Mouse (Mus musculus) hindbrain, embryonic 16.5 days (tissue): ENCODE measurements around the gene Glipr2. TPM values are rescaled to one million over a fixed set of nuclear protein-coding genes. Genes with fewer than 3 reads are reported as not detected.

Experiments
- ATAC-seq: fragments of 200-750 bp; cut with Nextera tagmentation; 2 replicates; pipeline ENCODE4 v1.8.0; 2017; ENCODE audit warnings: moderate TSS enrichment, moderate library complexity
- H3K27ac ChIP-seq: fragments of 300-500 bp; sonication (generic); 2 replicates; pipeline ENCODE4 v1.5.1; 2014; ENCODE audit warnings: low read depth, mild to moderate bottlenecking, control low read depth, low read length, moderate library complexity
- H3K27me3 ChIP-seq: fragments of 300-500 bp; sonication (generic); replicated peaks from 2 replicates; pipeline ENCODE4 v1.6.1; 2014; ENCODE audit warnings: low read length; ENCODE audit not compliant: control insufficient read depth, insufficient read depth
- H3K36me3 ChIP-seq: fragments of 300-500 bp; sonication (generic); 2 replicates; pipeline ENCODE4 v1.6.1; 2014; ENCODE audit warnings: mild to moderate bottlenecking, low read length, moderate library complexity, mixed read lengths; ENCODE audit not compliant: control insufficient read depth, insufficient read depth
- H3K4me1 ChIP-seq: fragments of 300-500 bp; sonication (generic); 2 replicates; pipeline ENCODE4 v1.6.1; 2014; ENCODE audit warnings: low read depth, low read length; ENCODE audit not compliant: control insufficient read depth, insufficient read depth
- H3K4me2 ChIP-seq: fragments of 300-500 bp; sonication (generic); 2 replicates; pipeline ENCODE4 v1.6.1; 2014; ENCODE audit warnings: mild to moderate bottlenecking, low read length, control low read depth, moderate library complexity
- H3K4me3 ChIP-seq: fragments of 300-500 bp; sonication (generic); 2 replicates; pipeline ENCODE4 v1.5.1; 2014; ENCODE audit warnings: mild to moderate bottlenecking, low read length, control low read depth, moderate library complexity
- H3K9ac ChIP-seq: fragments of 300-500 bp; sonication (generic); 2 replicates; pipeline ENCODE4 v1.6.1; 2014; ENCODE audit warnings: low read depth, mild to moderate bottlenecking, control low read depth, low read length, moderate library complexity
- H3K9me3 ChIP-seq: fragments of 300-500 bp; sonication (generic); 2 replicates; pipeline ENCODE4 v1.6.1; 2014; ENCODE audit warnings: mild to moderate bottlenecking, low read length, moderate library complexity; ENCODE audit not compliant: control insufficient read depth
- WGBS: fragments of 180-500 bp; shearing (Covaris S2); extraction: QIAGEN DNeasy Blood & Tissue Kit; methylation state at CpG from one replicate; pipeline ENCODE4 v1.1.7; 2014; 5-methylcytosine and 5-hydroxymethylcytosine counted together
- polyA plus RNA-seq: library from polyadenylated mRNA; unstranded; fragments of >200 nt; fragmentation: Nextera tagmentation; extraction: Ambion mirVana; gene quantifications from 2 replicates; pipeline ENCODE4 v1.2.1, GENCODE M21; 2015

Glipr2 gene
- polyA plus RNA-seq = 32.5 and 39.4 TPM in 2 replicates

DNA sequence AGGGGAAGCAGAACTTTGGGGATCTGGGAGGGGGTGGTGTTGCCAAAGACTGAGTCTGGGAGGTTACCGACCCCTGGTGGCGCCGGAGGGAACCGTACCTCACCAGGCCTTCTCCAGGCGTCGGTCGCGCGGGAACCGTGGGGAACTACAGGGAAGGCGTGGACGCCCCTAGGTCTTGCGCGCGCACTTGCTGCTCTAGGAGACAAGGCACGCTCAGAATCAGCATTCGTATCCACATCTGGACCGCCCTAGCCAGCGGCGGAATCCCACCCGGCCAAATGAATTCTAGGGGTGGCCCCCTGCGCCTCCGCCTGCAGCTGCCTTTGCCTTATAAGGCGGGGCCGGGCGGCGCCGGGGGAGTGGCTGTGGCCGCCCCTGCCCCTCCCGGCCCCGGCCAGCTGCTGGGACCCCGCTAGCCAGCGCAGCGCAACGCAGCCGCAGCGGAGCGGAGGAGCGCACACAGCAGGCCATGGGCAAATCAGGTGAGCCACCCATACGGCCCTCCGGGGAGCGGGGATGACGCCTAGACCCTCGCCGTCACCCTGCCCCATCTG lies at the start of gene Glipr2:
Glipr2 (plus strand) TSS at position 110 of the 554 bp plus-strand sequence.
- WGBS = under 1% methylated on average over 45 of the region's 45 CpGs
- Histone ChIP-seq H3K9me3 (no peaks in the 10 kb centered on the region), H3K4me3 (peak within 1 kb of the TSS; percentile 63), H3K4me1 (peaks cover 12% of the 10 kb centered on the region), H3K27me3 (no peaks in the 10 kb centered on the region), H3K27ac (peak within 1 kb of the TSS; percentile 57), H3K36me3 (no peaks in the 10 kb centered on the region), H3K9ac (peak within 1 kb of the TSS; percentile 74), H3K4me2 (peak within 1 kb of the TSS; percentile 99)
- peak; percentile 89 for ATAC-seq

DNA sequence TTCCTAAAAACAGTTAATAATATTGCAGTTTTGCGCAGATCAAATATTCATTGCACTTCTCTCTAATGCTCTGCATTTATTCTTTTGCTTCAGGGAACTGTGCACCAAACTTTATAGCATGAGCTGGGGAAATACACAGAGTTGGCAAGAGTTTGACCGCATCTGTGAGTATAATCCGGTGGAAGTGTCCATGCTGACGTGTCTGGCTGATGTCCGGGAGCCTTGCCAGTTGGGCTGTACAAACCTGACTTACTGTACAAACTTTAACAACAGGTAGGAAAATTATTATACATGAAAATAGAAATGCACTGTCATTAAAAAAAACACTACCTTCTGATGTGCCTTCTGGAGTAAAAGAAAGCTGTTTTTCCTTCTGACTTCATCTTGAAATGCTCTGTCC lies 39.0 kb upstream of the Glipr2 start:
- Histone ChIP-seq H3K4me3 (no peak overlapping the region), H3K36me3 (peaks cover 2% of the 10 kb centered on the region; the same call in 1 of the 2 replicates), H3K27ac (no peak overlapping the region), H3K4me2 (no peak overlapping the region), H3K9me3 (no peaks in the 10 kb centered on the region), H3K27me3 (no peaks in the 10 kb centered on the region), H3K4me1 (no peaks in the 10 kb centered on the region), H3K9ac (no peak overlapping the region)
- 91% methylated on average over 5 of the region's 5 CpGs for WGBS
- no peak for ATAC-seq

- Histone ChIP-seq H3K9me3 (no peaks in the 10 kb centered on the region), H3K4me3 (no peak overlapping the region), H3K27ac (no peak overlapping the region), H3K36me3 (peaks cover 2% of the 10 kb centered on the region; the same call in 1 of the 2 replicates), H3K4me1 (no peaks in the 10 kb centered on the region), H3K9ac (no peak overlapping the region), H3K4me2 (no peak overlapping the region), H3K27me3 (no peaks in the 10 kb centered on the region)
- ATAC-seq = no peak
- 95% methylated on average over 1 of the region's 1 CpGs for WGBS
These were observed 36.6 kb upstream of the Glipr2 start for GRCm38 (mm10) chr4:43920602-43921001.

DNA sequence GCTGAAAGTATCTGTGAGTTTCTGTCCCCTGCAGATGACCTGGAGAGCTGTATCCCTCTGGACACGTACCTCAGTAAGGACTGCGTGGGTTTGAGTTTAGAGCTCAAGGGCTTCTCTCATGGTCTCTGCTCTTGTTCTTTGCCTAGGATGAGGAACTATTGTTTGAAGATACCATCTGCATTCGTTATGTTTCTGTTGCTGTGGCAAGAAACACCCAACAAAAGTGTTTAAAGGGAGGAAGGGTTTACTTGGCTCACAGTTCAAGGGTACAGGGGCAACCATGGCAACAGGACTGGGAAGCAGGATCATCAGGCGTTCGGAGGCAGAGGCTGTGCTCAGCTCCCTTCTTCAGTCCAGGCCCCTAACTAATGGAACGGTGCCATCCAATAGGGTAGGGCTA lies 32.1 kb upstream of the Glipr2 start:
- H3K27me3 ChIP-seq = no peaks in the 10 kb centered on the region
- no peak for ATAC-seq
- no peak overlapping the region for H3K27ac ChIP-seq
- no peaks in the 10 kb centered on the region for H3K4me1 ChIP-seq
- H3K9me3 ChIP-seq = no peaks in the 10 kb centered on the region
- no peak overlapping the region for H3K4me2 ChIP-seq
- peaks cover 17% of the 10 kb centered on the region for H3K36me3 ChIP-seq
- H3K9ac ChIP-seq = no peak overlapping the region
- 85% methylated on average over 6 of the region's 6 CpGs for WGBS
- no peak overlapping the region for H3K4me3 ChIP-seq

DNA sequence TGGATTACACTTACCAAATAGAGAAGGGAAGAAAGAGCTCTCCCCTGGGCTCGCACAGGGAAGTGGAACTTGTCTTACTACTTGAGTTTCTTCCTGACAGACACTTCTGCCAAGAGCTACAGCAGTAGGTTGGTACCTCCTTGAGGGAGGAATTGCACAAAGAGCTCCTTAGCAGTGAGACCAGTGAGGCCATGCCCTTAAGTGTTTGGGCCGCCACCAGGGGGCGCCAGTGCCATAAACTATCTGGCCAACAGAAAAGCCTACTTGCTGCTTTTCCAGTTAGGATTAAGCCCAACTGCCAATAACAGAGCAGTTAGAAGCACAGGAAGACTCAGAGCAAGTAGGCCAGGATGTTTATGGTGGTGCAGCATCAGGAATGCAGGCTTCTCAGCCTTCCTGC lies 31.4 kb upstream of the Glipr2 start:
- H3K4me1 ChIP-seq = no peaks in the 10 kb centered on the region
- peaks cover 20% of the 10 kb centered on the region for H3K36me3 ChIP-seq
- ATAC-seq = peak; percentile 54; the same call in 1 of the 2 replicates
- no peak overlapping the region for H3K9ac ChIP-seq
- H3K27me3 ChIP-seq = no peaks in the 10 kb centered on the region
- H3K4me3 ChIP-seq = no peak overlapping the region
- 16% methylated on average over 3 of the region's 3 CpGs for WGBS
- H3K27ac ChIP-seq = no peak overlapping the region
- H3K4me2 ChIP-seq = no peak overlapping the region
- H3K9me3 ChIP-seq = no peaks in the 10 kb centered on the region

GRCm38 (mm10) chr4:43927826-43928225 lies 29.4 kb upstream of the Glipr2 start:
- Histone ChIP-seq H3K36me3 (peaks cover 29% of the 10 kb centered on the region), H3K4me2 (no peak overlapping the region), H3K27me3 (no peaks in the 10 kb centered on the region), H3K27ac (no peak overlapping the region), H3K4me3 (no peak overlapping the region), H3K4me1 (no peaks in the 10 kb centered on the region), H3K9me3 (no peaks in the 10 kb centered on the region), H3K9ac (no peak overlapping the region)
- ATAC-seq = no peak
- WGBS = 93% methylated on average over 3 of the region's 3 CpGs

- no peak for ATAC-seq
- H3K4me2 ChIP-seq = no peak overlapping the region
- peaks cover 29% of the 10 kb centered on the region for H3K36me3 ChIP-seq
These were observed 25.3 kb upstream of the Glipr2 start for GRCm38 (mm10) chr4:43931877-43932276.

DNA sequence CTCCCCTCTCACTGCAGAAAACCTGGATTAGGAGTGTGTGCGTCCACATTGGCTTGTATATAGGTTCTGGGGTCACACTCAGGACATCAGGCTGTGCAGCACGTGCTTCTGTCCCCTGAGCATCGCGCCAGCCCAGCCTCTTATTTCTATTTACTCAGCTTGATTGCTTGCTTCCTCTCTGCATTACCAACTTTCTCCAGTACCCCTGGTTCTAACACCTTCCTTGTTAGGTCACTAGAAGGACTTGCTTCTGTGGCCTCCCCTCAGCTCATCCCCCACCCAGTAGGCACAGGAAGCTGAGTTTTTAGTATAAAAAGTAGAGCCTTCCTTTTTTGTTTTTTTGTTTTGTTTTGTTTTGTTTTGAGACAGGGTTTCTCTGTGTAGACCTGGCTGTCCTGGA lies 21.0 kb upstream of the Glipr2 start:
- Histone ChIP-seq H3K4me1 (no peaks in the 10 kb centered on the region), H3K4me3 (no peak overlapping the region), H3K9me3 (no peaks in the 10 kb centered on the region), H3K36me3 (peaks cover 12% of the 10 kb centered on the region), H3K9ac (no peak overlapping the region), H3K27ac (no peak overlapping the region), H3K27me3 (no peaks in the 10 kb centered on the region), H3K4me2 (no peak overlapping the region)
- 97% methylated on average over 4 of the region's 4 CpGs for WGBS
- no peak for ATAC-seq

More at GRCm38 (mm10) chr4:43931877-43932276, 25.3 kb upstream of the Glipr2 start:
- WGBS = 89% methylated on average over 4 of the region's 4 CpGs
- no peak overlapping the region for H3K9ac ChIP-seq
- no peaks in the 10 kb centered on the region for H3K27me3 ChIP-seq
- H3K27ac ChIP-seq = no peak overlapping the region
- H3K4me3 ChIP-seq = no peak overlapping the region
- H3K4me1 ChIP-seq = no peaks in the 10 kb centered on the region
- H3K9me3 ChIP-seq = no peaks in the 10 kb centered on the region

- no peak for ATAC-seq
These were observed 20.2 kb upstream of the Glipr2 start for GRCm38 (mm10) chr4:43936749-43937674.

More at GRCm38 (mm10) chr4:43936749-43937674, 20.2 kb upstream of the Glipr2 start:
- H3K4me2 ChIP-seq = no peak overlapping the region
- H3K4me1 ChIP-seq = no peaks in the 10 kb centered on the region
- no peaks in the 10 kb centered on the region for H3K9me3 ChIP-seq
- 85% methylated on average over 14 of the region's 14 CpGs for WGBS
- H3K27ac ChIP-seq = no peak overlapping the region
- H3K36me3 ChIP-seq = peaks cover 9% of the 10 kb centered on the region
- H3K27me3 ChIP-seq = no peaks in the 10 kb centered on the region
- no peak overlapping the region for H3K4me3 ChIP-seq
- H3K9ac ChIP-seq = no peak overlapping the region
